Mouse (Mus musculus) urinary bladder, postnatal 0 days (tissue): ENCODE data around the gene Trp53i13. TPM values are rescaled to one million over a fixed set of nuclear protein-coding genes. Genes with fewer than 3 reads are reported as not detected.

Source experiments
- polyA plus RNA-seq: library from polyadenylated mRNA; unstranded; fragments of >200 nt; fragmentation: Nextera tagmentation; extraction: Ambion mirVana; gene quantifications from 2 replicates; pipeline ENCODE4 v1.2.1, GENCODE M21; 2015

Trp53i13 gene
- 22.9 TPM in 2 replicates for polyA plus RNA-seq

DNA sequence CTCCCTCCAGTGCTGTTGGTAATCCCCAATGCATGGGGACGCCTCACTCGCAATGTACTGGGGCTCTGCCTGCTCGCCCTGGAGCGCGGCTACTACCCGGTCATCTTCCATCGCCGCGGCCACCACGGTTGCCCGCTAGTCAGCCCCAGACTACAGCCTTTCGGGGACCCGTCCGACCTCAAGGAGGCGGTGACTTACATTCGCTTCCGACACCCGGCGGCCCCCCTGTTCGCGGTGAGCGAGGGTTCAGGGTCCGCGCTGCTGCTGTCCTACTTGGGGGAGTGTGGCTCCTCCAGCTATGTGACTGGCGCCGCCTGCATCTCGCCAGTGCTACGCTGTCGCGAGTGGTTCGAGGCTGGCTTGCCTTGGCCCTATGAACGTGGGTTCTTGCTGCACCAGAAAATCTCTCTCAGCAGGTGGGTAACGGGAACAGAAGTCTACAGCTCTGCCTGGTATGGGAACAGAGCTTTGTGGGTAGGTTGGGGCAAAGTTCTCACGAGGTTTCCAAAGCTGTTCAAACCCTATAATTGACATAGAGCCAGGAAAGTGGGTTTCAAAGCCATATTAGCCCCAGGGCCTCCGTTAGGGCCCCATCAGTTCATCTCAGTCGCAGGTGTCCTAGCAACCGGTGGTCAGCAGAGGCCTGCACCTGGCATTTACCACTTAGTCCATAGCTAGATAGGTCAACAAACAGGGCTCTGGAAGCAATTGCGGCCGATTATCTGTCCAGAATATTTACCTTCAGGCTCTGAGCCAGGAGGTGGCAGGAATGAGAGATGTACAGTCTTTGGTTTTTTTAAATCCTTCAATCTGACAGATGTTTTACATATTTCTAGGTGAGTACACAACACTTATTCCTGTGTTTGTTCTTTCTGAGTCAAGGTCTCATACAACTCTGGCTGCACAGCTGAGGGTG is at the start of gene Trp53i13:
Gene Trp53i13 (minus strand): TSS at position 344 of the 916 bp plus-strand sequence.

DNA sequence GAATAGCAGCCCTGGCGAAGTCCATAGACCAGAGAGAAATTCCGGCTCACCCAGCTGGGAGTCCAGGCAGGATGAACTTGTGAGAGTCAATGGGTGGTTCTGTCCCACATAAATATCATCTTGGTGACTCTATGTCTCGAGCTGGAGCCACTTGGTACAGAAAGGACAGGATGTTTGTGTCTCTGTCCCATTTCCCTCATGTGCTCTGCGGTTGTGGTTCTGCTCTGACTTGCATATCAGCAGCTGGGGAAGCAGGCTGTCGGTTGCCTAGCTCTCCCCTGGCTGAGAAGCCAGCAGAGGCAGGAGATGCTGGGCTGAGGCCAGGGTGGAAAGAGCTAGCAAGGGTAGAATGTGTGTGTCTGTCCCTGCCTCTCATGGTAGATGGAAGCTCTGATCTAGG is 3.3 kb upstream of the Trp53i13 start, which contains the start of gene Gm10392:
Gene Gm10392 (minus strand): TSS at position 156 of the 400 bp plus-strand sequence.

DNA sequence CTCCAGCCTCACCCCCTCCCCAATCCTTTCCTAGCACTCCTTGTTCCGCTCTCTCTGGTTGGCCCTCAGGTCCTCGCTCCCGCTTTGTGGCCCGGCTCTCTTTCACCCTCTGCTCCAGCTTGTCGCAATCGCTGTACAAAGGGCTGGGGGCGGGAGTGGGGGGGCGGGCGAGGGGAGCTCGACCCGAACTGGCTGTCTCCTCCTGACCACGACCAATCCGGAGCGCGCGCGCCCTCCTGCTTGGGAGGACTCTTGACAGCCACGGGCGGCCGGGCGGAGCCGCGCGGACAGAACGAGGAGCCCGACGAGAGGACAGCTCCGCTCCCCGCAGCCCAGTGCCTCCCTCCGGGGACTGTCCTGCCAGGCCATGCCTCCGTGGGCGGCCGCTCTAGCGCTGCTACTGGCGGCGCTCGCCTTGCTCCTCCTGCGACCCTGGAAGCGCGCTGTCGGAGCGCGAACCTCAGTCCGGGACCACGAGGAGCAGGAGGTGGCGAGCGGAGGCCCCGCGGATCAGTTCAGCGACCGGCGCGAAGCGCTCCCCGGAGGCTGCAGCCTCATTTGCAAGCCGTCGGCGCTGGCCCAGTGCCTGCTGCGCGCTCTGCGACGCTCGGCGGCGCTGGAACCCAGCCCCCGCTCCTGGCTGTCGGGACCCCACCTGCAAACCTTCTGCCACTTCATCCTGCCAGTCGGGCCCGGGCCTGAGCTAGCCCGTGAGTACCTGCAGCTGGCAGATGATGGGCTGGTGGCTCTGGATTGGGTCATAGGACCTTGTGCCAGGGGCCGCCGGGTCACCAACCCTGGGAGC is 746 bp downstream of the Trp53i13 start, which contains the start of gene Abhd15:
Gene Abhd15 (plus strand): TSS at position 290 of the 805 bp plus-strand sequence.

DNA sequence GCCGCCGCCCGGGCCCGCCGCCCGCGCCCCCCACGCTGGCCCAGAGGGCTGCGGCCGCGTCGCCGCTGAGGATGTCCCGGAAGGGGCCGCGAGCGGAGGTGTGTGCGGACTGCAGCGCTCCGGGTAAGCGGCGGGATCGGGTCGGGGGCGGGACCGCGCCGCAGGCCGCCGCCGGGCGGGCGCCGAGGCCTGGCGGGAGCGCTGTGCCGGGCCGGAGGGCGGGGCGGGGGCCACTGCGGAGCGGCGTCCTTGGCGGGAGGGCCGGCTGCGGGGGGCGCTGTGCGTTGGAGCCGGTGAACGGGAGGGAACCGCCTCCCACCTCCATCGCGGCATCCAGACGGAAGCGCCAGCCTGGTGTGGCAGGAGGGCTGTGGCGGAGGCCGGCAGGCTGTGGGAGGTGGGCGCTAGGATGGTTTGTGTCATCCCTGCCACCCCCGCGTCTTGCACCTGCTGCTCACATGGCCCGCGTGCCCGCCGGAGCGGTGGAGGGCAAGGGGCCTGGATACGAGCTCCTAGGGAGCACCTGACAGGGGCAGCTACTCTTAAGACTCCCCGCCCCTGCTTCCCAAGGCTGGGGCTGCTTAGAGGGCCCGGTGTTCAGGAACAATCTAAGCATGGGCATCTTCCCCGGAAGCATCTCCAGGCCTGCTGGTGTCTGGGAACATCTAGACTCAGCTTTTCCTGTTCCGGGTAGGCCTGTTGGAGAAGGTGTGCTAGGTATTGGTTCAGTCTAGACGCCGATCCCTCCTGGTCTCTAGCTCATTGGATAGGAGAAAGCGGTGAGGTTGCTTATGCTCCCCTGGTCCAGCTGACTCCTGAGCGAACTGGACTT is 22.1 kb downstream of the Trp53i13 start, which contains the start of gene Git1:
Gene Git1 (plus strand): TSS at position 51 of the 832 bp plus-strand sequence.

DNA sequence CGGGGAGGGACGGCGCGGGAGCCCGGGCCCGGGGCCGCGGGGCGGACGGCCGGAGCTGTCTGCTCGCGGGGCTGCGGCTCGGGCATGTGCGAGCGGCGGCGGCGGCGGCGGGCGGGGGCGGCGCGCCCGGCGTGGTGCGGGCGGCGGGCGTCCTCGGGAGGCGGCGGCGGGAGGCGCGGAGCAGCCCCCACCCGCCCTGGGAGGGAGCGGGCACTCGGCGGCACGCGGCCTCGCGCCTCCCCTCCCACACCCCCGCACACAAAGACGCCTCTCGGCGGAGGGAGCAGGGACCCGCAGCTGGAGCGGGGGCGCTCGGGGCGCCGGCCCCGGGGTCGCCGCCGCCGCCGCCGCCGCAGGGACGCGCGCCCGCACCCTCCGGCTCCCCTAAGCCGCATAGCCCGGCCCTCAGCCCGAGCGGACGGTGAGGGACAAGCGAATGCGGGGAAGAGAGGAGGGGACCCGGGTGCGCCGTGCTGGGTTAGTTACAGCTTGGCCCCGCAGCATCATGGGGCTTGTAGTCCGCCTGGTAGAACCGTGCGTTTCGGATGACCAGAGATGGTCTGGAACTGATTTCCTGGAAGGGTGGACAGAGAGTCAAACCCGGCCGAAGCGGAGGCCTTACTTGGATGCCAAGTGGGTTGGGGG is 26.1 kb downstream of the Trp53i13 start, which contains the start of gene Ankrd13b:
Gene Ankrd13b (minus strand): TSS at position 88 of the 645 bp plus-strand sequence.

DNA sequence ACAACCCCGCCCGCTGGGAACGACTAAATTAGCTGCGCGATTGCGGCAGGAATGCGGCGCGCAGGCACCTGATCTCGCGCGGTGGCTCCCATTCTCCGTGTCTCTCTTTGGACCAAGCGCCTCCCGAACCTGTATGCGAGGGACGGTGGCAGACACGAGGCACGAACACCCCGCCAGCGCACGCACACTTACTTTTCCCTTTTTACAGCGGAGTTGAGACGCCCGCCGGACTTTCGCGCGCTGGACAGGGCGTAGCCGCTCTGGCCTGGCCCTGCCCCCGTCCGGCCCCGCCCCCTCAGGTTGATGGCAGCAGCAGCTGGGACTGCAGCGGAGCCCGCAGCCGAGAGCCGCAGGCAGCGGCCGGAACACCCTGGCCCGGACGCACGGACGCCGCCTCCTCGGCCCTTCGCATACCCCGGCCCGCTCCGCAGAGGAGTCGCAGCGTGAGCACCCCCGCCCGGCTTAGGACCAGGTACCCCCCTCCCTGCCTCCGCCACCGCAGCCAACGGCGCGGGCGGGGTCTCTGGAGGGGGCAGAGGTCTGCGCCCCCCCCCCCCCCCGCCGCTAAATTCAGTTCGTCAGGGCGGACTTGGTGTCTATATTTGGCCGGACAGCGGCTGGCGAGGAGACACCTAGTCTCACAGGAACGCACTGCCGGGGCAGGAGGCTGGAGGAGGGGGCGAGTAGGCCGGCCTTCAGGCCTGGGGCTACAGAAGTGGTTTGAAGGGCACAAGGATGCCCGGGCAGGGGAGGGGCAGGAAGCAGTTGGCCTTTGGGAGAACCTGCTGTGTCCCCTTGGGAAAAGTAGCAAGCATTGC is 53.3 kb downstream of the Trp53i13 start, which contains the start of gene Coro6:
Gene Coro6 (plus strand): TSS at position 129 of the 818 bp plus-strand sequence.

Other genes with a start within 250 kb of the Trp53i13 start
- 1.0 and 1.5 TPM in 2 replicates for gene Coro6, start 53.6 kb downstream of the Trp53i13 start, polyA plus RNA-seq
- 2.1 and 2.3 TPM in 2 replicates for gene Ankrd13b, start 26.3 kb downstream of the Trp53i13 start, polyA plus RNA-seq
- 5.0 and 5.6 TPM in 2 replicates for gene Git1, start 22.4 kb downstream of the Trp53i13 start, polyA plus RNA-seq
- gene Abhd15, start 859 bp downstream of the Trp53i13 start, polyA plus RNA-seq: 1.2 and 1.3 TPM in 2 replicates
- gene Gm10392, start 3.2 kb upstream of the Trp53i13 start, polyA plus RNA-seq: not detected in 2 replicates
- gene Taok1, start 91.8 kb upstream of the Trp53i13 start, polyA plus RNA-seq: 11.1 and 12.8 TPM in 2 replicates
- gene Nufip2, start 170.2 kb upstream of the Trp53i13 start, polyA plus RNA-seq: 3.5 and 4.3 TPM in 2 replicates
- not detected in 2 replicates for gene Cryba1, start 209.3 kb upstream of the Trp53i13 start, polyA plus RNA-seq
- gene Myo18a, start 247.3 kb upstream of the Trp53i13 start, polyA plus RNA-seq: 7.8 and 9.5 TPM in 2 replicates